Mouse (Mus musculus): Measurements from ENCODE around the gene Trim16. TPM values are rescaled to one million over a fixed set of nuclear protein-coding genes. Genes with fewer than 3 reads are reported as not detected.

Trim16 gene
- polyA plus RNA-seq (2014; fragmentation: Nextera tagmentation; extraction: Ambion mirVana) = 2.7 and 4.1 TPM in 2 replicates

- Histone ChIP-seq H3K27me3 (replicated peaks; ENCODE audit: control insufficient read depth, insufficient read depth, low read length) (no peaks in the 10 kb centered on the region), H3K9me3 (replicated peaks; ENCODE audit: control insufficient read depth, low read length) (no peaks in the 10 kb centered on the region), H3K27ac (ENCODE audit: low read depth, low read length) (no peak within 1 kb of the TSS; the same call in 1 of the 2 replicates), H3K4me2 (ENCODE audit: low read length) (peak within 1 kb of the TSS; percentile 54), H3K36me3 (ENCODE audit: control insufficient read depth, insufficient read depth, low read length) (no peaks in the 10 kb centered on the region), H3K4me3 (ENCODE audit: low read depth, low read length) (peak within 1 kb of the TSS; percentile 26), H3K4me1 (ENCODE audit: control insufficient read depth, insufficient read depth, low read length) (peaks cover 13% of the 10 kb centered on the region), H3K9ac (ENCODE audit: low read length) (peak within 1 kb of the TSS; percentile 43)
- 7% methylated on average over 15 of the region's 15 CpGs for WGBS
- ATAC-seq = peak; percentile 90
- DNase-seq (ENCODE audit: low spot score) = peak; percentile 88
Observed at GRCm38 (mm10) chr11:62820059-62820541, at the start of gene Trim16. Trim16 (plus strand) TSS chr11:62820231.

GRCm38 (mm10) chr11:62776510-62776909 is 43.5 kb upstream of the Trim16 start:
- Histone ChIP-seq H3K9ac (ENCODE audit: low read length) (no peak overlapping the region), H3K4me2 (ENCODE audit: low read length) (no peak overlapping the region), H3K36me3 (ENCODE audit: control insufficient read depth, insufficient read depth, low read length) (peaks cover 35% of the 10 kb centered on the region), H3K27ac (ENCODE audit: low read depth, low read length) (no peak overlapping the region), H3K4me3 (ENCODE audit: low read depth, low read length) (no peak overlapping the region), H3K9me3 (replicated peaks; ENCODE audit: control insufficient read depth, low read length) (peaks cover 47% of the 10 kb centered on the region), H3K27me3 (replicated peaks; ENCODE audit: control insufficient read depth, insufficient read depth, low read length) (no peaks in the 10 kb centered on the region), H3K4me1 (ENCODE audit: control insufficient read depth, insufficient read depth, low read length) (no peaks in the 10 kb centered on the region)
- ATAC-seq (no peak), DNase-seq (ENCODE audit: low spot score) (no peak)
- WGBS = 95% methylated on average over 7 of the region's 7 CpGs

GRCm38 (mm10) chr11:62788935-62789616 is 31.0 kb upstream of the Trim16 start, which contains the start of gene Zfp286:
Zfp286 (minus strand) TSS chr11:62789462.
- Histone ChIP-seq H3K9me3 (replicated peaks; ENCODE audit: control insufficient read depth, low read length) (0 out of 2 replicates have a peak, but pooled peaks cover 4% of the 10 kb centered on the region), H3K4me3 (ENCODE audit: low read depth, low read length) (peak within 1 kb of the TSS; percentile 60), H3K27me3 (replicated peaks; ENCODE audit: control insufficient read depth, insufficient read depth, low read length) (no peaks in the 10 kb centered on the region), H3K4me1 (ENCODE audit: control insufficient read depth, insufficient read depth, low read length) (peaks cover 5% of the 10 kb centered on the region; the same call in 1 of the 2 replicates), H3K4me2 (ENCODE audit: low read length) (peak within 1 kb of the TSS; percentile 75), H3K27ac (ENCODE audit: low read depth, low read length) (peak within 1 kb of the TSS; percentile 66), H3K9ac (ENCODE audit: low read length) (peak within 1 kb of the TSS; percentile 83), H3K36me3 (ENCODE audit: control insufficient read depth, insufficient read depth, low read length) (peaks cover 15% of the 10 kb centered on the region)
- peak; percentile 99 for DNase-seq (ENCODE audit: low spot score)
- WGBS = 9% methylated on average over 34 of the region's 34 CpGs
- ATAC-seq = peak; percentile 97

GRCm38 (mm10) chr11:62789617-62789936 is 30.5 kb upstream of the Trim16 start:
- DNase-seq (ENCODE audit: low spot score) (no peak), ATAC-seq (no peak)
- Histone ChIP-seq H3K4me2 (ENCODE audit: low read length) (peak overlapping the region; percentile 75), H3K9me3 (replicated peaks; ENCODE audit: control insufficient read depth, low read length) (no peaks in the 10 kb centered on the region), H3K4me3 (ENCODE audit: low read depth, low read length) (peak overlapping the region; percentile 60), H3K27ac (ENCODE audit: low read depth, low read length) (peak overlapping the region; percentile 66), H3K27me3 (replicated peaks; ENCODE audit: control insufficient read depth, insufficient read depth, low read length) (no peaks in the 10 kb centered on the region), H3K36me3 (ENCODE audit: control insufficient read depth, insufficient read depth, low read length) (peaks cover 10% of the 10 kb centered on the region), H3K9ac (ENCODE audit: low read length) (peak overlapping the region; percentile 83), H3K4me1 (ENCODE audit: control insufficient read depth, insufficient read depth, low read length) (peaks cover 5% of the 10 kb centered on the region; the same call in 1 of the 2 replicates)
- WGBS = 58% methylated on average over 3 of the region's 3 CpGs

GRCm38 (mm10) chr11:62804119-62804518 is 15.9 kb upstream of the Trim16 start:
- Histone ChIP-seq H3K4me1 (ENCODE audit: control insufficient read depth, insufficient read depth, low read length) (no peaks in the 10 kb centered on the region), H3K27ac (ENCODE audit: low read depth, low read length) (no peak overlapping the region), H3K4me2 (ENCODE audit: low read length) (no peak overlapping the region), H3K27me3 (replicated peaks; ENCODE audit: control insufficient read depth, insufficient read depth, low read length) (no peaks in the 10 kb centered on the region), H3K36me3 (ENCODE audit: control insufficient read depth, insufficient read depth, low read length) (no peaks in the 10 kb centered on the region), H3K9me3 (replicated peaks; ENCODE audit: control insufficient read depth, low read length) (no peaks in the 10 kb centered on the region), H3K4me3 (ENCODE audit: low read depth, low read length) (no peak overlapping the region), H3K9ac (ENCODE audit: low read length) (no peak overlapping the region)
- no peak for ATAC-seq
- WGBS = 52% methylated on average over 13 of the region's 13 CpGs
- DNase-seq (ENCODE audit: low spot score) = no peak

GRCm38 (mm10) chr11:62807965-62808364 is 12.1 kb upstream of the Trim16 start:
- no peak overlapping the region for H3K4me2 ChIP-seq (ENCODE audit: low read length)
- no peak overlapping the region for H3K9ac ChIP-seq (ENCODE audit: low read length)
- no peak overlapping the region for H3K4me3 ChIP-seq (ENCODE audit: low read depth, low read length)
- DNase-seq (ENCODE audit: low spot score) (no peak), ATAC-seq (no peak)
- no peaks in the 10 kb centered on the region for H3K27me3 ChIP-seq (replicated peaks; ENCODE audit: control insufficient read depth, insufficient read depth, low read length)
- H3K4me1 ChIP-seq (ENCODE audit: control insufficient read depth, insufficient read depth, low read length) = no peaks in the 10 kb centered on the region
- H3K9me3 ChIP-seq (replicated peaks; ENCODE audit: control insufficient read depth, low read length) = no peaks in the 10 kb centered on the region
- H3K27ac ChIP-seq (ENCODE audit: low read depth, low read length) = no peak overlapping the region
- WGBS = 81% methylated on average over 2 of the region's 2 CpGs
- H3K36me3 ChIP-seq (ENCODE audit: control insufficient read depth, insufficient read depth, low read length) = no peaks in the 10 kb centered on the region

GRCm38 (mm10) chr11:62809201-62809600 is 10.8 kb upstream of the Trim16 start:
- Histone ChIP-seq H3K4me3 (ENCODE audit: low read depth, low read length) (no peak overlapping the region), H3K36me3 (ENCODE audit: control insufficient read depth, insufficient read depth, low read length) (no peaks in the 10 kb centered on the region), H3K27me3 (replicated peaks; ENCODE audit: control insufficient read depth, insufficient read depth, low read length) (no peaks in the 10 kb centered on the region), H3K27ac (ENCODE audit: low read depth, low read length) (no peak overlapping the region), H3K9me3 (replicated peaks; ENCODE audit: control insufficient read depth, low read length) (no peaks in the 10 kb centered on the region), H3K4me2 (ENCODE audit: low read length) (no peak overlapping the region), H3K9ac (ENCODE audit: low read length) (no peak overlapping the region), H3K4me1 (ENCODE audit: control insufficient read depth, insufficient read depth, low read length) (no peaks in the 10 kb centered on the region)
- no peak for ATAC-seq
- peak; percentile 3 for DNase-seq (ENCODE audit: low spot score)
- WGBS = 73% methylated on average over 4 of the region's 4 CpGs

- Histone ChIP-seq H3K36me3 (ENCODE audit: control insufficient read depth, insufficient read depth, low read length) (no peaks in the 10 kb centered on the region), H3K4me2 (ENCODE audit: low read length) (no peak overlapping the region), H3K4me3 (ENCODE audit: low read depth, low read length) (no peak overlapping the region), H3K4me1 (ENCODE audit: control insufficient read depth, insufficient read depth, low read length) (no peaks in the 10 kb centered on the region), H3K27ac (ENCODE audit: low read depth, low read length) (no peak overlapping the region), H3K27me3 (replicated peaks; ENCODE audit: control insufficient read depth, insufficient read depth, low read length) (no peaks in the 10 kb centered on the region), H3K9me3 (replicated peaks; ENCODE audit: control insufficient read depth, low read length) (no peaks in the 10 kb centered on the region), H3K9ac (ENCODE audit: low read length) (no peak overlapping the region)
- ATAC-seq = no peak
- 91% methylated on average over 6 of the region's 6 CpGs for WGBS
- DNase-seq (ENCODE audit: low spot score) = no peak
Observed at GRCm38 (mm10) chr11:62812268-62812667, 7.8 kb upstream of the Trim16 start.

- 50% methylated on average over 1 of the region's 1 CpGs for WGBS
Observed at GRCm38 (mm10) chr11:62813497-62813896, 6.5 kb upstream of the Trim16 start.

More at GRCm38 (mm10) chr11:62813497-62813896, 6.5 kb upstream of the Trim16 start:
- Histone ChIP-seq H3K4me3 (ENCODE audit: low read depth, low read length) (no peak overlapping the region), H3K4me1 (ENCODE audit: control insufficient read depth, insufficient read depth, low read length) (no peaks in the 10 kb centered on the region), H3K27me3 (replicated peaks; ENCODE audit: control insufficient read depth, insufficient read depth, low read length) (no peaks in the 10 kb centered on the region), H3K36me3 (ENCODE audit: control insufficient read depth, insufficient read depth, low read length) (no peaks in the 10 kb centered on the region), H3K9me3 (replicated peaks; ENCODE audit: control insufficient read depth, low read length) (no peaks in the 10 kb centered on the region), H3K27ac (ENCODE audit: low read depth, low read length) (no peak overlapping the region), H3K4me2 (ENCODE audit: low read length) (no peak overlapping the region), H3K9ac (ENCODE audit: low read length) (no peak overlapping the region)
- DNase-seq (ENCODE audit: low spot score) (no peak), ATAC-seq (no peak)

All from forebrain, embryonic 14.5 days (tissue).